Mouse (Mus musculus) lung, adult 18-20 months (tissue): ENCODE results near the gene Mpdz.

Source experiments
- DNase-seq, 2 experiments: peaks; one replicate each; pipeline ENCODE4 v3.0.0; 2022; ENCODE audit warnings: mixed read lengths in 2 of 2

The Mpdz gene

DNA sequence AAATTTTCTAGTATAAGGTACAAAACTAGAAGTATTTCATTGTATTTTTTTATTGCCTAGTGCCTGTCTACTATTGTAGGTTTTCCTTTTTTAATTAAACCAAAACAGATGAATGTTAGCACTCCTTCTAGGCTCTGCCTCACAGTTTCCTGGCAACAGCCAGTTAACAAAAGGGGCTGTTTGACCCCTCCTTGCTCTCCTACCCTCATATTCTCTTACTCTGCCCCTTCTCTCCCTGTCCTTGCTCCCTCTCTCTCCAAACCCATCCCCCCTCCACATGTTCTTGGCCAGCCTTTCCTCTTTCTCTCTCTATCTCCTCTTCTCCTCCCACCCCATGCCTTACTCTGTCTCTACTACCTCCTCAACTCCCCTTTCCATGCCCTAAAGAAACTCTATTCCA lies 53.4 kb downstream of the Mpdz start:
- DNase-seq = no peak

GRCm38 (mm10) chr4:81387644-81388043 lies 55.0 kb downstream of the Mpdz start:
- DNase-seq = no peak

DNA sequence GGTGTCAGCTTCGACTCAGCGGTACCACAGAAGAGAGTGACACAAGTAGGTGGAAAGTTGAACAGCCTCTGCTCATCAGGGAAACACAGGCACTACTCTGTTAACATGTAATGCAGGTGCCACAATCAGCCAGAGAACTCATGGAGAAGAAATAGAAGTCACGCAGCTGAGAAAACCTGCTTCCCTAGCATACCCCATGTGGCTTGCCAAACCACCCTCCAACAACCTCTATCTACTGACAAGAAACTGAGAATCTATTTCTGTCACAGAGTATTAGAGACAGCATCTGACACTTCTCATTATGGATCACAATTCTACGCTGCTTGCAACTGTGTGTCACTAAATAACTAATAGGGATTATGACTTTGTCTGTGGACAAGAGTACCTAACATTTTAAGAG lies 70.3 kb downstream of the Mpdz start:
- no peak for DNase-seq

GRCm38 (mm10) chr4:81351368-81351767 lies 91.2 kb downstream of the Mpdz start:
- no peak for DNase-seq

GRCm38 (mm10) chr4:81348646-81349045 lies 94.0 kb downstream of the Mpdz start:
- no peak for DNase-seq

DNA sequence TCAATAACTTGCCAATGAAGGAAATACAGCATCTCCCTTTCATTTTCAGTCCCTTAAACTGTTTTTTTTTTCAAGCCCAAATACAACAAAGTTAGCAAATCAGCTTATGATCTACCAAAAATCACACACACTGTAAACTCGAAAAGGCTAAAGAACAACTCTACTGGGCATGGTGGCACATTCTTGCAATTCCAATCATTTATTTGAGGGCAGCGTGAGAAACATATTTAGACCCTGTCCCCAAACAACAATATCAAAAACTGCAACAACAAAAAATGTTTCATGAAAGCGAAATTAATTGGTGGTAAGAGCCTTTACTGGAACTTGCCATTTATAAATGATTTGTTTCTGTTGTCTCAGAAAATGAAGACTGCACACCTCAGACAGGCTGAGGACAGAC lies 97.5 kb downstream of the Mpdz start:
- no peak for DNase-seq

GRCm38 (mm10) chr4:81333628-81333991 lies 109.0 kb downstream of the Mpdz start:
- DNase-seq = no peak

- DNase-seq = no peak
These were observed 109.6 kb downstream of the Mpdz start for GRCm38 (mm10) chr4:81332901-81333627.

GRCm38 (mm10) chr4:81332439-81332841 lies 110.2 kb downstream of the Mpdz start:
- no peak for DNase-seq

- DNase-seq = no peak
These were observed 114.9 kb downstream of the Mpdz start for GRCm38 (mm10) chr4:81327694-81328093.

- DNase-seq = no peak
These were observed 118.8 kb downstream of the Mpdz start for GRCm38 (mm10) chr4:81323853-81324252.

GRCm38 (mm10) chr4:81322232-81322631 lies 120.4 kb downstream of the Mpdz start:
- DNase-seq = no peak

DNA sequence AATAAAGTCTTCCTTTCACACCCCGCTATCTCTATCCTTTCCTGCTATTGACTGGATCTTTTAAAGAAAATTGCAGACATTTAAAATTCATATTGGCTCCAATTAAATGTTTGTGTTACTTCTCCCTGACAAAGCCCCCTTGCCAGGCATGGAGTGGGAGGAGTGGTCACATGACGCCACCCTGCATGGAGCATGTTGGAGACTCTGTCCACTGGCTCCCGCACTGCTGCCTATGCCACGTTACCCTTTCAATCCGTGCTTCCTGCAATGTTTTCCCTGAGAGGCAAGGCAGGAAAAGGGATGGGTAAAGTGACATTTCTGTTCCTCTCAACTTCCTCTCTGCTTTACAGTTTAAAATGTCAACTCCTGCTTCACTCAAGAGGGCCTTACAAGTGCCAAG lies 128.0 kb downstream of the Mpdz start:
- DNase-seq = no peak

- no peak for DNase-seq
These were observed 129.4 kb downstream of the Mpdz start for GRCm38 (mm10) chr4:81313246-81313645.

DNA sequence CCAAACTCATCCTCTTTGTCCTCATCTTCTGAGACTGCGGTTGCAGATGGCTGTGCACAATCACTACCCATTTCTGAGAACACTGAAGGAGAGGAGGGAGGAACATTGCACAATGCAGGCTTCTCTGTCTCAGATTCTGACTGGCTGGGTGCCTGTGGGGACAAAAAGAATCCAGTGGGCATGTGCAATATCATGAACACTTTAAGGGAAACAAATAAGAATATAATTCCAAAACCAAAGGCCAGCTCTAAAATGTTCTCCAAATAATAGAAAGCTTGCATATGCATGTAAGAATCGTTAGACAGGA lies 132.5 kb downstream of the Mpdz start:
- peak; percentile 8 to 25 for DNase-seq

DNA sequence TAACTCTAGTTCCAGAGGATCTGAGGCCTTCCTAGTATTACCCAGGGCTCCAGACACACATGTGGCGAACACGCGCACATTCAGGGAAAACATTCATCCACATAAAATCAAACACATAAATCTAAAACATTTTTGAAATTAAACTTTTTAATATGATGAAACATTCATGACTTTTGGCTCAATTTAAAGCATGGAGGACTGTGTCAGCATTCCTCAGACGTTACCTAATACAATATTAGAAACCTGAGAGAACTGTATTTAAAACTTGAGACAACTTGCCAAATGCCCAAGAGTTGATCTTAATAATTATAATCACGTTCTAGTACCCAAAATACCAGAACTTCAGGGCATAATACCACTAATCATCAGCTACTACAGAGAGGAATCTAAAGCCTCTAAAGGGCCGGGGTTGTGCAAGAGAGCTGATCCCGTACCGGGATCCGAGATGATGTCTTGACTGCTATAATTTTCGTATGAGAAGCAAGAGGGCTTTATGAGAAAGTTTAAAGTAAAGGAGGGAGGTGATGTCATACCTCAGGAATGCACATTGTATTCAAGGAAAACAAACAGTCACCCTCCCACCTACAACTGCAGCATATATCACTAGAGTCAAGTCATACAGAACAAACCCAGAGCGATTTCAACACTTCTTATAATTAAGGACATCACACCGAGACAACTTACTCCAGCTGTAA lies 133.0 kb downstream of the Mpdz start:
- DNase-seq = no peak

DNA sequence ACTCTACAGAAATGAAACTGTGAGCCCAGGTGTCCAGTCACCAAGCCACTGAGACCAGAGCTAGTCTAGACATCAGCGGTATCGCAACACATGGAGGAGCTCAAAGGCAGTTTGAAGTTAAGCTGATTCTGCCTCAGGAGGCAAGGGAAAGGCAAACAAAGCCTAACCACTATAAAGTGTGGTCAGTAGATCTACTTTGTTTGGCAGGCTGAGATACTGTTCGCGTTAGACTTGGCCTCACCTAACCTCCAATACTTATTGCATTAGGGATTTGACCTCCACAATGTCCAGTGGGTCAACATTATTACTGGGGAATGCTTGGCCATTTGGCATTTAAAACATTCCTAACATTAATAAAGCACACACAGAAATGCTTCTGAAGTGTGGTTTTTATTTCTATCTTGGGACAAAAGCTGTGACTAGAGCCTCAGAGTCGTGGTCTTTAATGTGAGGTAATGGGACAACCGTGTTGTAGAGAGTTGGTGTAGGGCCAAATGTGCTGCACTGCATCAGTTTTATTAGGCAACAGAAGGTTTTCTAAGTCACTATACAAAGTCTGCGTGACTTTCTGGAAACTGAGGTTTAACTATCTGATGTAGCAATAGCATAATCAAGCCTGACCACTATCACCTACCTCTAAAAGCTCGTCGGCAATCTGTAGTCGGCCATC lies 134.9 kb downstream of the Mpdz start:
- DNase-seq = no peak

GRCm38 (mm10) chr4:81302056-81302455 lies 140.6 kb downstream of the Mpdz start:
- DNase-seq = no peak

DNA sequence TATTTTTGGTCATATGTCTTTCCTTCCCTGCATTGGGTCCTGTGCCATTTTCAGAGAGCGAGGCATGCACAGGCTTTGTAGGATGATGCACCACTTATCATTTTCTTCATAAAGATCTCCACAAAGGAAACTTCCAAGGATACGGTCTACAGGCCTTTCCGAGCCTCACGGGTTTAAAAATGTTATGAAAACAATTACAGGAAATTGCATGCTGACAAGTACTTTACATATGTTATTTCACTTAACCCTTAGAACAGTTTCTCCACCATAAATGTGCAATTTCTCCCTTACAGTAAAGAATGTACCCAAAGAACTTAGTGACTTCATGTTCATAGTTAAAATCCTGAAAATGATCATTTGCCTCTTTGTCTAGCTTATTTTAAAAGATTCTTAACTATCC lies 144.2 kb downstream of the Mpdz start:
- DNase-seq = no peak

GRCm38 (mm10) chr4:81293309-81293708 lies 149.3 kb downstream of the Mpdz start:
- DNase-seq = no peak

- DNase-seq = no peak
These were observed 157.1 kb downstream of the Mpdz start for GRCm38 (mm10) chr4:81285564-81285963.

GRCm38 (mm10) chr4:81283611-81284010 lies 159.0 kb downstream of the Mpdz start:
- DNase-seq = no peak

- DNase-seq = no peak
These were observed 159.5 kb downstream of the Mpdz start for GRCm38 (mm10) chr4:81283081-81283480.

DNA sequence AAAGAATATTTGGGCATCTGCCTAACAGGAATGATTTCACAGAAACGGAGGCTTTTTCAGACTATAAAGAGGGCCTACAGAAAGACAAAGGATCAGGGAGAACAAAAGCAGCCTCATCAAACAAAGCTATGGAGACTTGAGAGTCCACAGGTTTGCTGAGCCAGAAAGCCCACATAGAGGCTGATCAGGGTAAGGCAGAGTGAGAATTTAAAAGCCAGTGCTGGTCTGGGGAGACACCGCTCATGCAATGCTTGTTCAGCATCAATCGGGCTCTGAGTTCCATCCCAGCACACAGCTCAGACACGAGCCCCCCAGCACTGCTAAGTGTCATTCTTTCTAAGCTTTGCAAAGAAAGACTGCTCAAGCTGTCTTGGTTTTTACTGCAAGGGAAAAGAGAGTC lies 162.5 kb downstream of the Mpdz start:
- no peak for DNase-seq
